Mouse (Mus musculus) CH12.LX (cell line): Measurements from ENCODE around the gene Lrfn4.
A peak's percentile ranks its signal among the peaks of the same experiment; 100 is the strongest.

Source experiments
- CTCF ChIP-seq, 2 experiments: IDR thresholded peaks in 1 of 2; conservative IDR thresholded peaks in 1 of 2; 2 replicates each; pipeline ENCODE4 v1.5.1; 2011 to 2012; ENCODE audit warnings: low read depth in 2 of 2, low read length in 2 of 2, improper control_type of control experiment in 1 of 2, inconsistent platforms in 1 of 2, mild to moderate bottlenecking in 1 of 2, moderate library complexity in 1 of 2
- EP300 ChIP-seq: IDR thresholded peaks from 2 replicates; pipeline ENCODE4 v1.6.1; 2011; ENCODE audit warnings: low read length, improper control_type of control experiment
- GABPA ChIP-seq: IDR thresholded peaks from 2 replicates; pipeline ENCODE4 v1.6.1; 2012; ENCODE audit warnings: low read depth, low read length, improper control_type of control experiment, inconsistent platforms; ENCODE audit not compliant: insufficient replicate concordance
- HCFC1 ChIP-seq: IDR thresholded peaks from 2 replicates; pipeline ENCODE4 v1.6.1; 2012; ENCODE audit warnings: low read depth, mild to moderate bottlenecking, inconsistent platforms, low read length, improper control_type of control experiment
- MXI1 ChIP-seq: IDR thresholded peaks from 2 replicates; pipeline ENCODE4 v1.6.1; 2011; ENCODE audit warnings: mild to moderate bottlenecking, low read depth, low read length, improper control_type of control experiment
- SMC3 ChIP-seq: IDR thresholded peaks from 2 replicates; pipeline ENCODE4 v1.6.1; 2011; ENCODE audit warnings: low read depth, low read length, improper control_type of control experiment
- TCF12 ChIP-seq: IDR thresholded peaks from 2 replicates; pipeline ENCODE4 v1.6.1; 2014; ENCODE audit warnings: low read depth, mild to moderate bottlenecking, inconsistent platforms, low read length, improper control_type of control experiment
- UBTF ChIP-seq: IDR thresholded peaks from 2 replicates; pipeline ENCODE4 v1.6.1; 2012; ENCODE audit warnings: low read depth, mild to moderate bottlenecking, inconsistent platforms, low read length, improper control_type of control experiment, moderate library complexity
- USF2 ChIP-seq: conservative IDR thresholded peaks from 2 replicates; pipeline ENCODE4 v1.6.1; 2011; ENCODE audit warnings: low read depth, low read length, improper control_type of control experiment
- ZC3H11A ChIP-seq: IDR thresholded peaks from 2 replicates; pipeline ENCODE4 v1.6.1; 2012; ENCODE audit warnings: low read depth, mild to moderate bottlenecking, inconsistent platforms, low read length, improper control_type of control experiment
- ZNF384 ChIP-seq: IDR thresholded peaks from 2 replicates; pipeline ENCODE4 v1.6.1; 2012; ENCODE audit warnings: low read depth, low read length, improper control_type of control experiment, inconsistent platforms

- TF ChIP-seq MXI1 (no peak), CTCF (conservative IDR thresholded peaks at IDR 0.05 in 1 of 2, IDR thresholded peaks at IDR 0.05 in 1 of 2; ENCODE audit: low read depth in 2 of 2, low read length in 2 of 2) (peak in 1 of 2 experiments; percentile 26; a peak in 2 of 4 replicates), TCF12 (no peak), GABPA (no peak), USF2 (no peak), UBTF (no peak), SMC3 (no peak), HCFC1 (no peak), ZNF384 (no peak), ZC3H11A (no peak), EP300 (no peak)
These were observed 20.5 kb upstream of the Lrfn4 start for GRCm38 (mm10) chr19:4635986-4636385.
